Mouse (Mus musculus) myocyte (in vitro differentiated cells): Measurements from ENCODE around the gene Ube2d2b. TPM values are rescaled to one million over a fixed set of nuclear protein-coding genes. Genes with fewer than 3 reads are reported as not detected.

Experiments used
- H3K27me3 ChIP-seq: one replicate; pipeline ENCODE4 v1.6.1; 2011; ENCODE audit not compliant: control insufficient read depth, insufficient read depth, insufficient read length
- H3K36me3 ChIP-seq: one replicate; pipeline ENCODE4 v1.6.1; 2011; ENCODE audit not compliant: control insufficient read depth, insufficient read depth
- H3K4me2 ChIP-seq: one replicate; pipeline ENCODE4 v1.6.1; 2011; ENCODE audit warnings: low read depth, control low read depth
- H3K4me3 ChIP-seq: one replicate; pipeline ENCODE4 v1.5.1; 2011; ENCODE audit warnings: mild to moderate bottlenecking, control low read depth, moderate library complexity
- H3K79me2 ChIP-seq: one replicate; pipeline ENCODE4 v1.6.1; 2011; ENCODE audit not compliant: control insufficient read depth, insufficient read depth
- H3ac ChIP-seq: one replicate; pipeline ENCODE4 v1.6.1; 2011; ENCODE audit not compliant: control insufficient read depth, insufficient read length
- CEBPB ChIP-seq: IDR thresholded peaks from 2 replicates; pipeline ENCODE4 v1.6.1; 2011; ENCODE audit warnings: mild to moderate bottlenecking, moderate library complexity; ENCODE audit not compliant: poor library complexity, insufficient read depth, severe bottlenecking
- E2F4 ChIP-seq: IDR thresholded peaks from one replicate; pipeline ENCODE4 v1.6.1; 2011; ENCODE audit warnings: mild to moderate bottlenecking, control low read depth, moderate library complexity; ENCODE audit not compliant: insufficient read depth
- MAX ChIP-seq: IDR thresholded peaks from one replicate; pipeline ENCODE4 v1.6.1; 2011; ENCODE audit warnings: low read depth, mild to moderate bottlenecking, control low read depth
- MYOD1 ChIP-seq, 3 experiments: IDR thresholded peaks; one replicate each; pipeline ENCODE4 v1.6.1; 2011; ENCODE audit warnings: control low read depth in 2 of 3, low read depth in 2 of 3, mild to moderate bottlenecking in 2 of 3, moderate library complexity in 1 of 3; ENCODE audit not compliant: insufficient read length in 2 of 3, control insufficient read depth in 1 of 3
- MYOG ChIP-seq, 3 experiments: IDR thresholded peaks; one replicate each; pipeline ENCODE4 v1.6.1; 2011; ENCODE audit warnings: control low read depth in 2 of 3, low read depth in 2 of 3, mild to moderate bottlenecking in 2 of 3; ENCODE audit not compliant: insufficient read length in 2 of 3, control insufficient read depth in 1 of 3, insufficient read depth in 1 of 3
- POLR2A ChIP-seq: IDR thresholded peaks from one replicate; pipeline ENCODE4 v1.6.1; 2011; ENCODE audit warnings: low read depth, mild to moderate bottlenecking, control low read depth, moderate library complexity; ENCODE audit not compliant: insufficient read length
- POLR2AphosphoS2 ChIP-seq: IDR thresholded peaks from one replicate; pipeline ENCODE4 v1.6.1; 2011; ENCODE audit warnings: low read depth, control low read depth; ENCODE audit not compliant: insufficient read length
- REST ChIP-seq: IDR thresholded peaks from one replicate; pipeline ENCODE4 v1.6.1; 2011; ENCODE audit warnings: mild to moderate bottlenecking, control low read depth, moderate library complexity; ENCODE audit not compliant: insufficient read depth, insufficient read length
- SRF ChIP-seq: IDR thresholded peaks from one replicate; pipeline ENCODE4 v1.6.1; 2011; ENCODE audit warnings: low read depth; ENCODE audit not compliant: control insufficient read depth, insufficient read length
- TCF12 ChIP-seq: IDR thresholded peaks from one replicate; pipeline ENCODE4 v1.6.1; 2011; ENCODE audit warnings: mild to moderate bottlenecking, control low read depth; ENCODE audit not compliant: poor library complexity, insufficient read depth, severe bottlenecking
- TCF3 ChIP-seq: IDR thresholded peaks from one replicate; pipeline ENCODE4 v1.6.1; 2011; ENCODE audit warnings: low read depth, control low read depth; ENCODE audit not compliant: insufficient read length
- USF1 ChIP-seq: IDR thresholded peaks from one replicate; pipeline ENCODE4 v1.6.1; 2011; ENCODE audit warnings: low read depth, mild to moderate bottlenecking, control low read depth, moderate library complexity
- polyA plus RNA-seq: library from polyadenylated mRNA; unstranded; fragments of >200 nt; fragmentation: generic; extraction: Trizol; gene quantifications from one replicate; pipeline ENCODE4 v1.2.1, GENCODE M21; 2012; ENCODE audit warnings: missing spikeins

Ube2d2b gene
- polyA plus RNA-seq, 1 experiment: 0.02 TPM

DNA sequence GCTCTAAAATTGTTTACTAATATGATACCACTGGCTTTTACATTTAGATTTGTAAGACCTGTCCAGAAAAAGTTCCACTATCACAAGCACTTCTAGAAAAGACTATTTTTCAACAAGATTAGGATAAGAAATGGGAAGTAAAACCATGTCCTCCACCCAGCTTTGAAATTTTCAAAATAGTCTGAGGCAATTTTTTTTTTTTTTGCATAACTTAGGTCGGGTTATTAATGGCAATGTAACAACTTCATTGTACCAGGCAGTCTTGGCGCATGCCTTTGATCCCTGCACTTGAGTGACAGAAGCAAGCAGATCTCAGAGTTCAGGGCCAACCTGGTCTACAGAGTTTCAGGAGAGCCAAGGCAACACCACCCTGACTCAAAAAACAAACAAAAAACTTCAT is 39.8 kb downstream of the Ube2d2b start:
- Histone ChIP-seq H3K4me2 (peak overlapping the region; percentile 85), H3K27me3 (no peaks in the 10 kb centered on the region), H3K79me2 (peaks cover 36% of the 10 kb centered on the region), H3K4me3 (peak overlapping the region; percentile 28), H3K36me3 (no peaks in the 10 kb centered on the region), H3ac (no peak overlapping the region)
- TF ChIP-seq MYOG (IDR thresholded peaks at IDR 0.05; ENCODE audit: control insufficient read depth in 1 of 3, insufficient read depth in 1 of 3, insufficient read length in 2 of 3, low read depth in 2 of 3) (no peak), POLR2A (no peak), POLR2AphosphoS2 (no peak), TCF3 (no peak), REST (no peak), E2F4 (no peak), USF1 (no peak), MAX (no peak), SRF (no peak), CEBPB (no peak), TCF12 (no peak), MYOD1 (IDR thresholded peaks at IDR 0.05; ENCODE audit: control insufficient read depth in 1 of 3, insufficient read length in 2 of 3, low read depth in 2 of 3) (no peak)

DNA sequence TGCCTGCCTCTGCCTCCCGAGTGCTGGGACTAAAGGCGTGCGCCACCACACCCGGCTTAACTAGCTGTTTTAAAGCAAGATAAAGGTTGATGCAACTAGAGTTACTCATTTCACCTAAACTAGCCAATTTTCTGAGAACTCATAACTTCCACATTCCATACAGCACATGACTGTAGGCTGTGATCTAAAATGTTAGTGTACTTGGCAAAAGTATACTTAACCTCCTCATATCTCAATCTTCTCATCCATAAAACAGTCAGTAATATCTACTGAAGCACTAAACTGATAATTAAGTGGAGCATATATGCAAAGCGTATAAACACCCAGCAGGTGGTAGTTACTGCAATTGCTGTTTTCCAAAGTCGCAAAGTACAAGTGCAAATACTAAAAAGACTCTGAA is 43.4 kb downstream of the Ube2d2b start:
- no peaks in the 10 kb centered on the region for H3K27me3 ChIP-seq
- H3K36me3 ChIP-seq: no peaks in the 10 kb centered on the region
- no peak overlapping the region for H3ac ChIP-seq
- H3K79me2 ChIP-seq: no peaks in the 10 kb centered on the region
- TF ChIP-seq USF1 (no peak), POLR2AphosphoS2 (no peak), POLR2A (no peak), SRF (no peak), MAX (no peak), MYOD1 (IDR thresholded peaks at IDR 0.05; ENCODE audit: control insufficient read depth in 1 of 3, insufficient read length in 2 of 3, low read depth in 2 of 3) (no peak), CEBPB (no peak), TCF12 (no peak), REST (no peak), MYOG (IDR thresholded peaks at IDR 0.05; ENCODE audit: control insufficient read depth in 1 of 3, insufficient read depth in 1 of 3, insufficient read length in 2 of 3, low read depth in 2 of 3) (no peak), E2F4 (no peak), TCF3 (no peak)
- peak overlapping the region; percentile 66 for H3K4me2 ChIP-seq
- no peak overlapping the region for H3K4me3 ChIP-seq

DNA sequence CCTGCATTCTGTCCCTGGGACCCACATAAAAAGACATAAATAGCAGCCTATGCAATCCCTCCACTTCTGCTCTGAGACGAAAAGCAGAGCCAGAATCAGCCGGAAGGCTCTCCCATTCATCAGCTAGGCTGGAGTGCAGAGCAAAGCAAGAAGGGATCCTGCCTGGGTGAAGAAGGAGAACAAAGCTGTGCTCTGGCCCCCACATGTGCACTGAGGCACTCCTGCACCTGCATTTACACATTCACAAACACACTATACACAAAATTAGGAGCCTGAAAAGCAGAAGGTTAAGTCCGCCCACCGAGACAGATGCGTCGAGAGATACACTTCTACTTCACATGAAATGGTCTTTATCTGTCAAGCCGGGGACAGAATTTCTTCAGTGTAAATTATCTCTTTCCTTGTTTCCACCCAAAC is 44.0 kb downstream of the Ube2d2b start:
- Histone ChIP-seq H3K4me2 (peak overlapping the region; percentile 66), H3K79me2 (no peaks in the 10 kb centered on the region), H3K36me3 (no peaks in the 10 kb centered on the region), H3K4me3 (no peak overlapping the region), H3K27me3 (no peaks in the 10 kb centered on the region), H3ac (no peak overlapping the region)
- TF ChIP-seq USF1 (no peak), TCF3 (no peak), POLR2AphosphoS2 (no peak), TCF12 (no peak), E2F4 (no peak), MAX (no peak), POLR2A (no peak), SRF (no peak), CEBPB (no peak), MYOG (IDR thresholded peaks at IDR 0.05; ENCODE audit: control insufficient read depth in 1 of 3, insufficient read depth in 1 of 3, insufficient read length in 2 of 3, low read depth in 2 of 3) (no peak), REST (no peak), MYOD1 (IDR thresholded peaks at IDR 0.05; ENCODE audit: control insufficient read depth in 1 of 3, insufficient read length in 2 of 3, low read depth in 2 of 3) (no peak)

DNA sequence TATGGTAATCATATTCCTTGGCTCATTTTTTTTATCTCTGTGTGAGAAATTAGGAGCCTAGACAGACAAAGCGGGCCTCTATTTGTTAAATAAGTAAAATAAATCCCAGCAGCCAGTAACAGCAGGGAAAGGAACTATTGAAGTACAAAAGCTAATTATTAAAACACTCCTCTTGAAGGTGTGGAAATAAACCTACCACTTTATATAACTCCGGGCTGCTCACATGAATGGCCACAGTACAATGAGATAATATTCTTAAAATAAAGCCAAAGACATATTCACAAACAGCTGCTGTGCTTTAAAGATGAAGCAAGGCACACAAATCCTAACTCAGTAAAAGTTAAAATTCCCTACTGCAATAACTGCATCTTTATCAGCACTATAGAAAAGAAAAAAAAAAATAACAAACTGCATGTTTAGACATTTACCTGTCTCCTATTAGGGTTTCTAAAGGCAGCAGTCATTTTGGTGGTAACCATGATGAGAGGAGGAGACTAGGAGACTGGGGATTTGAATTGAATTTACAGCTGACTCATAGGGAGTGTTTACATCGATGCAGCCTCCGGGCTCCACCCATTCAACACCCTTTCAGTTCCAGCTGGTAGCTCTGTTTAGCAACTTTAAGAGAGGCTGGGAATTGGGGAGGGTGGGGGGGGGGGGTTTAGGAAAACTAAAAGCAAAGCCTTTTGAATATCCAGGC is 44.8 kb downstream of the Ube2d2b start, which contains the start of gene Evi5:
TSS of gene Evi5 (minus strand) at position 547 of the 700 bp plus-strand sequence.
- H3K4me3 ChIP-seq: no peak within 1 kb of the TSS
- TF ChIP-seq POLR2AphosphoS2 (no peak), POLR2A (no peak), MYOG (IDR thresholded peaks at IDR 0.05; ENCODE audit: control insufficient read depth in 1 of 3, insufficient read depth in 1 of 3, insufficient read length in 2 of 3, low read depth in 2 of 3) (peak in 1 of 3 experiments; percentile 33)
- H3K4me2 ChIP-seq: peak within 1 kb of the TSS; percentile 66
- no peaks in the 10 kb centered on the region for H3K27me3 ChIP-seq
- H3K79me2 ChIP-seq: no peaks in the 10 kb centered on the region
- no peaks in the 10 kb centered on the region for H3K36me3 ChIP-seq
- H3ac ChIP-seq: no peak within 1 kb of the TSS

DNA sequence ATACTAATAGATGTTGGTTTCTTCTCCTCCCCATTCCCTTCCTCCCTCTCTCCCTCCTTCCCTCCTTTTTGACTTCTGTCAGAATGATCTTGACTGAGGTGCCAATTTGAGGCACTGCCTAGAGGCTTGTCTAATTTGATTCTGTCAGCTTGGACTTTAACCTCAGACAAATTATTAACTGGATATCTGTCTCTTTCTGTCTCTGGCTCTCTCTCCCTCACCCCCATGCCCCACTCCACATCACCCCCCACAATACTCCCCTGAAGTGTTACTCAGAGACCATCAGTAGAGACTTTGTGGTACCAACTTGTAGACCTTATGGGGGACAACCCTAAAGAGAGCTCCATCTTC is 45.3 kb downstream of the Ube2d2b start:
- no peak for TF ChIP-seq REST
- no peak for TF ChIP-seq MYOG (IDR thresholded peaks at IDR 0.05; ENCODE audit: control insufficient read depth in 1 of 3, insufficient read depth in 1 of 3, insufficient read length in 2 of 3, low read depth in 2 of 3)
- TF ChIP-seq E2F4: no peak
- no peak for TF ChIP-seq USF1
- TF ChIP-seq TCF12: no peak
- TF ChIP-seq TCF3: no peak
- no peak for TF ChIP-seq SRF
- no peak for TF ChIP-seq MYOD1 (IDR thresholded peaks at IDR 0.05; ENCODE audit: control insufficient read depth in 1 of 3, insufficient read length in 2 of 3, low read depth in 2 of 3)
- no peak for TF ChIP-seq POLR2AphosphoS2
- no peak for TF ChIP-seq POLR2A
- no peak for TF ChIP-seq MAX
- TF ChIP-seq CEBPB: no peak
- Histone ChIP-seq H3K4me2 (peak overlapping the region; percentile 66), H3ac (no peak overlapping the region), H3K27me3 (no peaks in the 10 kb centered on the region), H3K79me2 (no peaks in the 10 kb centered on the region), H3K4me3 (no peak overlapping the region), H3K36me3 (no peaks in the 10 kb centered on the region)
